Mouse (Mus musculus) midbrain, embryonic 16.5 days (tissue): ENCODE results near the gene Gm10203. TPM values are rescaled to one million over a fixed set of nuclear protein-coding genes. Genes with fewer than 3 reads are reported as not detected.
"Not testable (repeated sequence)": the region's sequence is repeated elsewhere in the genome, so short reads cannot be mapped to it uniquely, and the experiment has no call there.

ENCODE experiments used
- ATAC-seq: fragments of 200-750 bp; cut with Nextera tagmentation; 2 replicates; pipeline ENCODE4 v1.8.0; 2017; ENCODE audit warnings: moderate TSS enrichment
- H3K27ac ChIP-seq: fragments of 300-500 bp; sonication (generic); 2 replicates; pipeline ENCODE4 v1.5.1; 2014; ENCODE audit warnings: mild to moderate bottlenecking, low read length, mixed read lengths
- H3K27me3 ChIP-seq: fragments of 300-500 bp; sonication (generic); 2 replicates; pipeline ENCODE4 v1.6.1; 2014; ENCODE audit warnings: low read depth, low read length, mixed read lengths; ENCODE audit not compliant: control insufficient read depth, insufficient read depth
- H3K36me3 ChIP-seq: fragments of 300-500 bp; sonication (generic); 2 replicates; pipeline ENCODE4 v1.6.1; 2014; ENCODE audit warnings: mild to moderate bottlenecking, low read length, moderate library complexity, mixed read lengths; ENCODE audit not compliant: control insufficient read depth, insufficient read depth
- H3K4me1 ChIP-seq: fragments of 300-500 bp; sonication (generic); 2 replicates; pipeline ENCODE4 v1.6.1; 2014; ENCODE audit warnings: mild to moderate bottlenecking, low read length, mixed read lengths; ENCODE audit not compliant: control insufficient read depth, insufficient read depth
- H3K4me2 ChIP-seq: fragments of 300-500 bp; sonication (generic); 2 replicates; pipeline ENCODE4 v1.6.1; 2014; ENCODE audit warnings: mild to moderate bottlenecking, low read length, mixed read lengths
- H3K4me3 ChIP-seq: fragments of 300-500 bp; sonication (generic); 2 replicates; pipeline ENCODE4 v1.5.1; 2014; ENCODE audit warnings: low read depth, mild to moderate bottlenecking, low read length, moderate library complexity, mixed read lengths
- H3K9ac ChIP-seq: fragments of 300-500 bp; sonication (generic); 2 replicates; pipeline ENCODE4 v1.6.1; 2014; ENCODE audit warnings: low read depth, low read length, mixed read lengths
- H3K9me3 ChIP-seq: fragments of 300-500 bp; sonication (generic); replicated peaks from 2 replicates; pipeline ENCODE4 v1.6.1; 2014; ENCODE audit warnings: mild to moderate bottlenecking, low read length, mixed read lengths; ENCODE audit not compliant: control insufficient read depth, poor library complexity, severe bottlenecking
- WGBS: fragments of 180-500 bp; shearing (Covaris S2); extraction: QIAGEN DNeasy Blood & Tissue Kit; methylation state at CpG from one replicate; pipeline ENCODE4 v1.1.7; 2014; 5-methylcytosine and 5-hydroxymethylcytosine counted together
- polyA plus RNA-seq: library from polyadenylated mRNA; unstranded; fragments of >200 nt; fragmentation: Nextera tagmentation; extraction: Ambion mirVana; gene quantifications from 2 replicates; pipeline ENCODE4 v1.2.1, GENCODE M21; 2015

The Gm10203 gene
- polyA plus RNA-seq: not detected in 2 replicates

DNA sequence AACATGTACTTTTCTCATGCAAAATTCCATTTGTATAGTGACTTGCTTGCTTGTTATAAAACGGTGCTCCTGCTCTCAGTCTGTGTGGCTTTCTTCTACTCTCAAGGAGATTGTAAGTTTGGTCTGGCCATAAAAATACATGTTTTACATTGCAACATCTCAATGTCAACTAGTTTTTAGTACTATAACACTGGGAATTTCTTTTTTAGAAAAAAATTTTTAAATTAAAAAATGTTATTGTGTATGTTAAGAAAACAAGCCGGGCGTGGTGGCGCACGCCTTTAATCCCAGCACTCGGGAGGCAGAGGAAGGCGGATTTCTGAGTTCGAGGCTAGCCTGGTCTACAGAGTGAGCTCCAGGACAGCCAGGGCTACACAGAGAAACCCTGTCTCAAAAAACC, at the start of gene Gm10203:
Gene Gm10203 (plus strand): TSS at position 301 of the 400 bp plus-strand sequence.
- not testable (repeated sequence) for H3K27ac ChIP-seq, ATAC-seq, H3K4me3 ChIP-seq, H3K27me3 ChIP-seq, H3K9me3 ChIP-seq, H3K4me1 ChIP-seq, H3K9ac ChIP-seq, H3K4me2 ChIP-seq, H3K36me3 ChIP-seq
- 83% methylated on average over 8 of the region's 8 CpGs for WGBS

DNA sequence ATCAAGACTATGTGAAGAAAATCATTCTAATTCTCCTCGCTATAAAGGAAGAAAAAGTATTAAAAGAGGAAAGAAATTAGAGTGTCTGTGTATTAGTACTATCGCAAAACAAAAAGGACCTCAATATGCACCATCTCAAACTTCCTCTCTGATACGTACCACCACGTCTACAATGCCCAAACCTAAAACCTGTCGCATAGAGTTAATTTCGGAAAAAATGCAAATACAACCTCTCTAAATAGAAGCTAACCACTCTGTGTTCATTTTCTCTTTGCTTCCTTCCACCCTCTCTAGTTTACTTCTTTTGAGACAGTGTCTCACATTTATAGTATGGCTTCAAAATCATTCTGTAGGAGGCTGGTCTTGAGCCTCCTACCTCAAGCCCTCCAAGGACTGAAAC, 37.6 kb upstream of the Gm10203 start:
- Histone ChIP-seq H3K4me2 (no peak overlapping the region), H3K9me3 (no peaks in the 10 kb centered on the region), H3K4me3 (no peak overlapping the region), H3K27ac (no peak overlapping the region), H3K9ac (no peak overlapping the region), H3K4me1 (no peaks in the 10 kb centered on the region), H3K36me3 (no peaks in the 10 kb centered on the region), H3K27me3 (no peaks in the 10 kb centered on the region)
- WGBS: 96% methylated on average over 6 of the region's 6 CpGs
- ATAC-seq: no peak

DNA sequence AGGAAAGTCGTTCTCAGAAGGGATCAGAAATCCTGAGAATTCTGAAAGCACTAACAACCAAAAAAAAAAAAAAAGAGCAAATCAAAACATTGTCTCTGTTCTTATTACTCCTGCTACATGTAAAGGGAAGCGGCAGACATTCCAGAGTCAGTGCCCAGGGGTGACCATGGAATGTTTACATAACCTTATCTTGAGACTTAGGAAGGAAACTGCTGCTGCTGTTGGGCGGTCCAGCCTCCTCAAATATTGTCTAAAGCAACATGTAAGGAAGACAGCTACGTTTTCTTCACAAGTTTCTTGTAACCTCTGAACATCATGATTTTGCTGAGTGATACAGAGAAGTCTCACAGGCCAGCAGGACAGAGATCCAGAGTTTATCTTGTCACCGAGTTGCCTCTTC, 36.5 kb upstream of the Gm10203 start:
- no peak for ATAC-seq
- WGBS: 81% methylated on average over 5 of the region's 5 CpGs

DNA sequence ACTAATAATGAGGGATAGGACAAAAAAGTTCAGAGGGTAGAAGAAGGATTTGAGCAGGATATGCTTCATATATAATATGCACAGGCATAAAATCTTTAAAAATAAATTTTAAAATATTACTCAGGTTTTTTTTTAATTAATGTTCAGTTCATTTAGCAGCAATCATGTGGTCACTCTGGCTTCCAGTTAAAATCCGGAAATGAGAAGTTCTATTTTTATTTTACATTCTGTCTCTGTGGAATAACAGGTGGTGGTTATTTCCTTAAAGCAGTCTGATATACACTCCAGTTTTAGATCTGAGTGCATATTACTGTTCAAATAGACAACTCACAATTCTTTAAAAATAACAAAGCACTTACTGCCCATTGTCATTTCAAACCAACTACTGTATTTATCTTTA, 35.4 kb upstream of the Gm10203 start:
- H3K4me2 ChIP-seq: no peak overlapping the region
- no peak overlapping the region for H3K4me3 ChIP-seq
- no peak for ATAC-seq
- no peaks in the 10 kb centered on the region for H3K36me3 ChIP-seq
- no peaks in the 10 kb centered on the region for H3K9me3 ChIP-seq
- no peak overlapping the region for H3K27ac ChIP-seq
- H3K9ac ChIP-seq: no peak overlapping the region
- 95% methylated on average over 1 of the region's 1 CpGs for WGBS
- no peaks in the 10 kb centered on the region for H3K27me3 ChIP-seq
- H3K4me1 ChIP-seq: peaks cover 8% of the 10 kb centered on the region

More for the DNA sequence above, 36.5 kb upstream of the Gm10203 start:
- H3K9ac ChIP-seq: no peak overlapping the region
- H3K9me3 ChIP-seq: no peaks in the 10 kb centered on the region
- H3K4me3 ChIP-seq: no peak overlapping the region
- no peak overlapping the region for H3K4me2 ChIP-seq
- no peaks in the 10 kb centered on the region for H3K4me1 ChIP-seq
- no peaks in the 10 kb centered on the region for H3K27me3 ChIP-seq
- H3K36me3 ChIP-seq: no peaks in the 10 kb centered on the region
- no peak overlapping the region for H3K27ac ChIP-seq

DNA sequence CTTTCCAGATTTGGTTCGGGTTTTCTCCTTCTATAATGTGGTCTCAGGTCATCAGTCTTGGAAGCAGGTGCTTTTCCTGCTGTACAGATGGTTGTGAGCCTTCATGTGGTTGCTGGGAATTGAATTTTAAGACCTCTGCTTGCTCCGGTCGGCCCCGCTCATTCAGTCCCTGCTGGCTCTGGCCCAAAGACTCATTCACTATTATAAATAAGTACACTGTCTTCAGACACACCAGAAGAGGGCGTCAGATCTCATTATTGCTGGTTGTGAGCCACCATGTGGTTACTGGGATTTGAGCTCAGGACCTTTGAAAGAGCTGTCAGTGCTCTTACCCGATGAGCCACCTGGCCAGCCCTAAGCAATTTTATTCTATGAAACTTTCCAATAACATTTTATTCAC, 34.6 kb upstream of the Gm10203 start:
- no peak overlapping the region for H3K27ac ChIP-seq

DNA sequence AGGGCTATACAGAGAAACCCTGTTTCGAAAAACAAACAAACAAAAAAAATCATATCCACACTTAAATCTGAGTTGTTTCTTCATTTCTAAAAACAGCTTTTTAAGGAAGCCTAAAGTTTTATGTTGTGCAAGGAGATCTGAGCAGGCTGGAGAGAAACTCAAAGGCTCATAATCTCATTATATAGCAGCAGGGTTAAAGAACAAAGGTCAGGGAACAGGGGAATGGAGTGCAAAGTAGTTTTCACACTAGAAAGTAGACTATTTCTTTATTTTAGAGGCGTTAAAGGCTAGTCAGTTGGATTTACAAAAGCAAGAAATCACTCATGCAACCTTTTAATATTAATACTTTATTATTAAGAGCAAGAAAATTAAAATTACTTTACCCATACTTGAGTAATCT, 33.7 kb upstream of the Gm10203 start:
- H3K36me3 ChIP-seq: no peaks in the 10 kb centered on the region
- 92% methylated on average over 2 of the region's 2 CpGs for WGBS
- no peak for ATAC-seq
- no peaks in the 10 kb centered on the region for H3K27me3 ChIP-seq
- H3K9ac ChIP-seq: no peak overlapping the region
- H3K4me2 ChIP-seq: no peak overlapping the region
- no peaks in the 10 kb centered on the region for H3K9me3 ChIP-seq
- H3K4me3 ChIP-seq: no peak overlapping the region
- H3K27ac ChIP-seq: no peak overlapping the region
- H3K4me1 ChIP-seq: peaks cover 10% of the 10 kb centered on the region

More for the DNA sequence above, 34.6 kb upstream of the Gm10203 start:
- no peak overlapping the region for H3K4me3 ChIP-seq
- no peaks in the 10 kb centered on the region for H3K36me3 ChIP-seq
- H3K27me3 ChIP-seq: no peaks in the 10 kb centered on the region
- H3K4me1 ChIP-seq: peaks cover 10% of the 10 kb centered on the region
- H3K9ac ChIP-seq: no peak overlapping the region
- no peak overlapping the region for H3K4me2 ChIP-seq
- ATAC-seq: no peak
- H3K9me3 ChIP-seq: no peaks in the 10 kb centered on the region
- 64% methylated on average over 6 of the region's 6 CpGs for WGBS

DNA sequence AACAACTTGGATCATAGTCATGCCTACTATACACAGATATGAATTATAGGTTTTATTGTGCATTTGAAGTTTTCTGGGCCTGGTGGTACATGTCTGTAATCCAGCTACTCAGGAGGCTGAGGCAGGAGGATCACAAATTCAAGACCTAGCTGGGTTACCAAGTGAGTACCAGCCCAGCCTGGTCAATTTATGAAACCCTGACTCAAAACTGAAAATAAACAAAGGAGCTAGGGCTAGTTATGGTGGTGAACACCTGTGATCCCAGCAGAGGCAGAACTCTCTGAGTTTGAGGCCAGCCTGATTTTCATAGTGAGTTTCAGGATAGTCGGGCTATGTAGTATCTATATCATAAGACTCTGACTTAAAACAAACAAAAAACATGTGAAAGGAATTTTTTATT, 32.7 kb upstream of the Gm10203 start:
- Histone ChIP-seq H3K4me3 (no peak overlapping the region), H3K9me3 (no peaks in the 10 kb centered on the region)

DNA sequence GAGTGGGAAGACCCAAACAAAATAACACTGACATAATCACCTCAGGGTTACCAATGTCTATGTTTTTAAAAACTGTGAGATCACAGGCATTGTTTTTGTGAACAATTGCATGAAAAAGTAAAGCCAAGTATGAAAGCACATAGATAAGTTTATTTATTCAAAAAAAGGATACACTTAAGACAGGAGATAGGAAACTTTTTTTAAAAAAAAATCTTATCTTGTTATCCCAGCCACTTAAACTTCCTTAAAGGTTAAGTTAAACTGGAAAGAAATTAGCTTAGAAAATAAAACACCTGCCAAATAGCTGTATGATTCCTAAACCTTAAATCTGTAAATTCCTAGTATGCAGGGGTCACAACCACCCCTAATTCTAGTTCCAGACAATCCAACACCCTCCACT, 31.0 kb upstream of the Gm10203 start:
- Histone ChIP-seq H3K27ac (no peak overlapping the region), H3K9ac (0 out of 2 replicates have a peak overlapping the region, but pooled peaks have one; percentile 4), H3K4me3 (no peak overlapping the region), H3K4me2 (peak overlapping the region; percentile 46), H3K9me3 (no peaks in the 10 kb centered on the region), H3K4me1 (peaks cover 10% of the 10 kb centered on the region), H3K27me3 (no peaks in the 10 kb centered on the region), H3K36me3 (no peaks in the 10 kb centered on the region)
- ATAC-seq: no peak

More for the DNA sequence above, 32.7 kb upstream of the Gm10203 start:
- H3K27me3 ChIP-seq: no peaks in the 10 kb centered on the region
- no peaks in the 10 kb centered on the region for H3K36me3 ChIP-seq
- H3K9ac ChIP-seq: no peak overlapping the region
- H3K27ac ChIP-seq: no peak overlapping the region
- ATAC-seq: no peak
- H3K4me2 ChIP-seq: no peak overlapping the region
- WGBS: 100% methylated on average over 1 of the region's 1 CpGs
- peaks cover 10% of the 10 kb centered on the region for H3K4me1 ChIP-seq

DNA sequence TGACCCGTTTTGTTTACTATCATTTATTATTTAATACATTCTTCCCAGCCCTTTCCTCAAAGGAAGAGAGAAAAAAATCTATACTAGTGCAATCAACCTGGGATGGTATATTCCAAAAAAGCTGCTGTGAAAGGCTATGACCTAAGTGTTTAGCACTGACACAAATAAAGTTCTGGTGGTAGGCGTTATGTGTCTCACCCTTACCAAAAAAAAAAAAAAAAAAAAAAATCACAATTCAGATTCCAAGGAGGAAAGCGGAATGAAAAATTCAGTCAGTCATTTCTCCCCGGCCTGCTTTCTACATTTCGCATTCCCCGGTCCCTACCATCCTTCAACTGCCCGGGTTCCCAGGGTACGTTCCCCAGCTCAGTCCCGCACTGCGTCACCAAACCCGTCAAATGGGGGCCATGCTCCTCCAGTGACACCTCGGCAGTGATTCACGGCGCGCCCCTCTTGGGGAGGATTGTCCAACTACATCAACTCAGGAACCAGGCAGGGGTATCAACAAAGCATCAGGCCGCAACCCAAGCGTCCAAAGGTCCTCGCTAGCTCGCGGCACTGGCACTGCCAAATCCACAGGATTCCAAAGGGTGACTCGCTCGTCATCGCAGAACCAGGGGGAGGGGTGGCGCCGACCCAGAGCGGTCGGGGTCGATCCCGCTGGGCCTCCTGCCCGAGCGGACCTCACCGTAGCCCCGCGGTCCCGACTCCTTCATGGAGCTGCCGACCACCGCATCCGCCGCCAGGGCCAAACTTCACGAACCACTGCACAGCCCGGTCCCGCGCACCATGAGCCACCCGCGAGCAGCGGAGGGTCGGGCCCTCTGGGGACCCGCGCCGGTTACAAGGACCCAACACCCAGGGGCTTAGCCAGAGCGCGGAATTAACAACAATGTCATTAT, 29.5 kb upstream of the Gm10203 start:
- ATAC-seq: peak; percentile 63

More for the DNA sequence above, 29.5 kb upstream of the Gm10203 start:
- H3K4me3 ChIP-seq: peak overlapping the region; percentile 94
- H3K9ac ChIP-seq: peak overlapping the region; percentile 96
- no peaks in the 10 kb centered on the region for H3K27me3 ChIP-seq
- under 1% methylated on average over 52 of the region's 52 CpGs for WGBS
- H3K36me3 ChIP-seq: no peaks in the 10 kb centered on the region
- no peaks in the 10 kb centered on the region for H3K9me3 ChIP-seq
- H3K4me2 ChIP-seq: peak overlapping the region; percentile 62
- H3K4me1 ChIP-seq: peaks cover 10% of the 10 kb centered on the region
- peak overlapping the region; percentile 97 for H3K27ac ChIP-seq
